Mouse (Mus musculus) embryonic facial prominence, embryonic 15.5 days (tissue): ENCODE measurements around the gene Gm10647. TPM values are rescaled to one million over a fixed set of nuclear protein-coding genes. Genes with fewer than 3 reads are reported as not detected.

ENCODE experiments used
- polyA plus RNA-seq: library from polyadenylated mRNA; unstranded; fragments of >200 nt; fragmentation: Nextera tagmentation; extraction: Ambion mirVana; gene quantifications from 2 replicates; pipeline ENCODE4 v1.2.1, GENCODE M21; 2015

The Gm10647 gene
- polyA plus RNA-seq, 1 experiment from 2014 or later: 1.2 TPM

Other genes with a start within 250 kb of the Gm10647 start
- gene Usp3, start 203.9 kb upstream of the Gm10647 start, polyA plus RNA-seq: 54.0 and 58.9 TPM in 2 replicates
- gene Car12, start 83.4 kb upstream of the Gm10647 start, polyA plus RNA-seq: 26.0 and 26.3 TPM in 2 replicates
- 10.7 and 11.0 TPM in 2 replicates for gene Aph1b, start 1.5 kb upstream of the Gm10647 start, polyA plus RNA-seq
- gene Aph1c, start 37.7 kb downstream of the Gm10647 start, polyA plus RNA-seq: 5.2 and 5.3 TPM in 2 replicates
- gene Rab8b, start 122.6 kb downstream of the Gm10647 start, polyA plus RNA-seq: 23.8 and 24.9 TPM in 2 replicates
- gene Rps27l, start 149.0 kb downstream of the Gm10647 start, polyA plus RNA-seq: 616 and 650 TPM in 2 replicates
- gene Lactb, start 178.4 kb downstream of the Gm10647 start, polyA plus RNA-seq: 8.5 and 9.1 TPM in 2 replicates